ENCODE assay signal across 7 mouse cellular contexts in genomic region chr11:80142872-80143271, GRCm38 (mm10). TPM values are rescaled to one million over a fixed set of nuclear protein-coding genes. Genes with fewer than 3 reads are reported as not detected.
DNase-seq lines count a peak whose midpoint lies in the region; ATAC-seq and TF ChIP-seq lines count a peak whose summit lies in the region.

No protein-coding gene starts in this region.

- peaks cover 7% of the 10 kb centered on the region for H3K4me1 ChIP-seq in testis, adult 2 months (ENCODE audit: control insufficient read depth, insufficient read depth, low read length)
- 0 out of 2 replicates have a peak, but pooled peaks cover 8% of the 10 kb centered on the region for H3K4me1 ChIP-seq in forebrain, postnatal 0 days (ENCODE audit: insufficient read depth)
- peaks cover 51% of the 10 kb centered on the region for H3K4me1 ChIP-seq in liver, embryonic 15.5 days (replicated peaks)

- H3K9ac ChIP-seq in forebrain, postnatal 0 days: 0 out of 2 replicates have a peak overlapping the region, but pooled peaks have one; percentile 87
- peak overlapping the region; percentile 77 for H3K9ac ChIP-seq in liver, embryonic 15.5 days

- H3K4me2 ChIP-seq in forebrain, postnatal 0 days (ENCODE audit: low read depth): peak overlapping the region; percentile 70
- peak overlapping the region; percentile 93 for H3K4me2 ChIP-seq in liver, embryonic 15.5 days

- no peak for ATAC-seq in forebrain, postnatal 0 days
- ATAC-seq in liver, embryonic 15.5 days (ENCODE audit: insufficient read depth): no peak

- no peak for TF ChIP-seq POLR2A in testis, adult 2 months (IDR thresholded peaks at IDR 0.05; ENCODE audit: control insufficient read depth, low read depth, low read length)

- no peaks in the 10 kb centered on the region for H3K9me3 ChIP-seq in forebrain, postnatal 0 days (ENCODE audit: low read length)
- no peaks in the 10 kb centered on the region for H3K9me3 ChIP-seq in liver, embryonic 15.5 days (replicated peaks)

- H3K27ac ChIP-seq in testis, adult 2 months (ENCODE audit: control insufficient read depth, insufficient read depth, low read depth, low read length): peak overlapping the region; percentile 61
- H3K27ac ChIP-seq in forebrain, postnatal 0 days (ENCODE audit: low read depth, low read length): 0 out of 2 replicates have a peak overlapping the region, but pooled peaks have one; percentile 88
- H3K27ac ChIP-seq in liver, embryonic 15.5 days (replicated peaks): 0 out of 2 replicates have a peak overlapping the region, but pooled peaks have one; percentile 76

- peak overlapping the region; percentile 97 for H3K4me3 ChIP-seq in testis, adult 2 months (ENCODE audit: control insufficient read depth, low read depth, low read length)
- H3K4me3 ChIP-seq in forebrain, postnatal 0 days (ENCODE audit: low read depth, low read length): peak overlapping the region; percentile 79
- H3K4me3 ChIP-seq in liver, embryonic 15.5 days (replicated peaks): peak overlapping the region; percentile 78

- H3K36me3 ChIP-seq in testis, adult 2 months (ENCODE audit: control insufficient read depth, insufficient read depth, low read length): no peaks in the 10 kb centered on the region
- peaks cover 6% of the 10 kb centered on the region; the same call in 1 of the 2 replicates for H3K36me3 ChIP-seq in forebrain, postnatal 0 days (ENCODE audit: insufficient read depth)
- peaks cover 25% of the 10 kb centered on the region for H3K36me3 ChIP-seq in liver, embryonic 15.5 days (replicated peaks)

- 42% methylated on average over 8 of the region's 8 CpGs for whole genome bisulfite sequencing in forebrain, postnatal 0 days
- WGBS in liver, embryonic 15.5 days (ENCODE audit: insufficient replicate concordance): 41% methylated on average over 8 of the region's 8 CpGs

- TF ChIP-seq CTCF in testis, adult 2 months (IDR thresholded peaks at IDR 0.05; ENCODE audit: control insufficient read depth, insufficient read depth, insufficient replicate concordance, low read depth, low read length): no peak
- no peak for TF ChIP-seq CTCF in forebrain, postnatal 0 days (IDR thresholded peaks at IDR 0.05; ENCODE audit: low read depth)

- no peak for DNase-seq in testis, postnatal 14 days (ENCODE audit: low spot score)
- DNase-seq in forebrain, postnatal 0 days: no peak
- no peak for DNase-seq in layer of hippocampus, adult 11-12 months (ENCODE audit: low spot score)
- DNase-seq in spleen, adult 18-20 months: no peak
- no peak for DNase-seq in thymus, postnatal 4 days

- no peaks in the 10 kb centered on the region for H3K27me3 ChIP-seq in testis, adult 2 months (ENCODE audit: control insufficient read depth, insufficient read depth, low read length)
- H3K27me3 ChIP-seq in forebrain, postnatal 0 days (ENCODE audit: insufficient read depth, low read length): no peaks in the 10 kb centered on the region
- no peaks in the 10 kb centered on the region for H3K27me3 ChIP-seq in liver, embryonic 15.5 days

RNA-seq across cellular contexts. Expression of gene Tefm, which starts 0.9 kb away (rescaled TPM):
- 3.7 and 4.2 TPM in 2 replicates for polyA plus RNA-seq in testis, adult 2 months (2012; rRNA removed)
- total RNA-seq in forebrain, postnatal 0 days (2014; rRNA removed): 18.9 and 19.9 TPM in 2 replicates
- polyA plus RNA-seq in forebrain, postnatal 0 days (2015; fragmentation: Nextera tagmentation; extraction: Ambion mirVana): 23.7 and 25.6 TPM in 2 replicates
- polyA plus RNA-seq in liver, embryonic 15.5 days (2015; fragmentation: Nextera tagmentation; extraction: Ambion mirVana): 11.9 and 12.2 TPM in 2 replicates

RNA-seq across cellular contexts. Expression of gene Adap2, which starts 11.0 kb away (rescaled TPM):
- polyA plus RNA-seq in testis, adult 2 months (2012; rRNA removed): 0.86 and 0.96 TPM in 2 replicates
- 3.8 and 4.4 TPM in 2 replicates for total RNA-seq in forebrain, postnatal 0 days (2014; rRNA removed)
- 2.2 and 3.2 TPM in 2 replicates for polyA plus RNA-seq in forebrain, postnatal 0 days (2015; fragmentation: Nextera tagmentation; extraction: Ambion mirVana)
- 6.5 and 8.2 TPM in 2 replicates for polyA plus RNA-seq in liver, embryonic 15.5 days (2015; fragmentation: Nextera tagmentation; extraction: Ambion mirVana)

RNA-seq across cellular contexts. Expression of gene Rnf135, which starts 40.8 kb away (rescaled TPM):
- 3.8 and 3.9 TPM in 2 replicates for polyA plus RNA-seq in testis, adult 2 months (2012; rRNA removed)
- total RNA-seq in forebrain, postnatal 0 days (2014; rRNA removed): 1.3 and 2.0 TPM in 2 replicates
- polyA plus RNA-seq in forebrain, postnatal 0 days (2015; fragmentation: Nextera tagmentation; extraction: Ambion mirVana): 2.2 and 3.1 TPM in 2 replicates
- polyA plus RNA-seq in liver, embryonic 15.5 days (2015; fragmentation: Nextera tagmentation; extraction: Ambion mirVana): 5.3 and 6.1 TPM in 2 replicates

RNA-seq across cellular contexts. Expression of gene Atad5, which starts 53.7 kb away (rescaled TPM):
- 0.83 and 1.2 TPM in 2 replicates for polyA plus RNA-seq in testis, adult 2 months (2012; rRNA removed)
- 8.9 and 10.6 TPM in 2 replicates for total RNA-seq in forebrain, postnatal 0 days (2014; rRNA removed)
- 1.9 and 3.2 TPM in 2 replicates for polyA plus RNA-seq in forebrain, postnatal 0 days (2015; fragmentation: Nextera tagmentation; extraction: Ambion mirVana)
- 9.1 and 9.4 TPM in 2 replicates for polyA plus RNA-seq in liver, embryonic 15.5 days (2015; fragmentation: Nextera tagmentation; extraction: Ambion mirVana)
